Mouse (Mus musculus) lung, postnatal 36 days (tissue): ENCODE data around the gene Lce1l.
"Not testable (repeated sequence)": the region's sequence is repeated elsewhere in the genome, so short reads cannot be mapped to it uniquely, and the experiment has no call there.

ENCODE experiments used
- DNase-seq: peaks from one replicate; pipeline ENCODE4 v3.0.0; 2022; ENCODE audit warnings: mixed read lengths

Lce1l gene

GRCm38 (mm10) chr3:92851186-92851585 is at the start of gene Lce1l:
Gene Lce1l, minus strand, starts transcription at chr3:92851286.
- DNase-seq = no peak

GRCm38 (mm10) chr3:92894489-92894888 is 43.4 kb upstream of the Lce1l start:
- DNase-seq = no peak

- peak; percentile 63 for DNase-seq
Measured at GRCm38 (mm10) chr3:92894063-92894462, 43.0 kb upstream of the Lce1l start.

- no peak for DNase-seq
Measured at GRCm38 (mm10) chr3:92874180-92874579, 23.1 kb upstream of the Lce1l start.

- no peak for DNase-seq
Measured at GRCm38 (mm10) chr3:92870116-92870515, 19.0 kb upstream of the Lce1l start, which contains the start of gene 2310050C09Rik. Gene 2310050C09Rik, minus strand, starts transcription at chr3:92870216.

GRCm38 (mm10) chr3:92827108-92827507 is 24.0 kb downstream of the Lce1l start, which contains the start of gene Kprp:
Gene Kprp, minus strand, starts transcription at chr3:92827247.
- DNase-seq = no peak

- DNase-seq = no peak
Measured at GRCm38 (mm10) chr3:92825808-92826207, 25.3 kb downstream of the Lce1l start.

- not testable (repeated sequence) for DNase-seq
Measured at GRCm38 (mm10) chr3:92816036-92816435, 35.0 kb downstream of the Lce1l start.

GRCm38 (mm10) chr3:92815581-92815980 is 35.5 kb downstream of the Lce1l start:
- no peak for DNase-seq

- no peak for DNase-seq
Measured at GRCm38 (mm10) chr3:92807791-92808190, 43.3 kb downstream of the Lce1l start, which contains the start of gene Lce1k. Gene Lce1k, minus strand, starts transcription at chr3:92807891.
